Comparison of ENCODE assay signal across 8 mouse cellular contexts in the genomic region with DNA sequence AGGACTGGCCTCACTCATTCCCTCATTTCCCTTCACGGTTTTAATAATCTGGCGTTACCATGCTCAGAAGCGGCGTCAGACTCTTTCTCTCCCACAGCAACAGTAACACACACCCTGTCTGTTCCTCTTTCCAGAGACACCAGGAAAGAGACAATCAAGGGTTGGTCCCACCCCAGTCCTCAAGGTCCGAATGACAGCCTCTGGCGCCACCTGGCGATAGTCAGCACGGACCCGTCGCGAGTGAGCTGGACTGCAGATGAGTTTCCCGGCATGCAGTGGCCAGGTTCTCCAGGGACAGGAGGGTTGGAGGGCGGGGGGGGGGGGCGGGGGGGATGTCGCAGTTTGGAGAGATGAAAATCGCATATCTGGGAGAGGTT. TPM values are rescaled to one million over a fixed set of nuclear protein-coding genes. Genes with fewer than 3 reads are reported as not detected.
DNase-seq lines count a peak whose midpoint lies in the region; ATAC-seq and TF ChIP-seq lines count a peak whose summit lies in the region.

No protein-coding gene starts in this region.

- no peak overlapping the region for H3K27ac ChIP-seq in bone marrow, adult 2 months (ENCODE audit: control insufficient read depth, insufficient read depth, low read depth, low read length, poor library complexity)
- no peak overlapping the region for H3K27ac ChIP-seq in heart, embryonic 11.5 days (ENCODE audit: low read depth, low read length)
- no peak overlapping the region for H3K27ac ChIP-seq in kidney, postnatal 0 days
- H3K27ac ChIP-seq in liver, embryonic 14.5 days = no peak overlapping the region
- H3K27ac ChIP-seq in neural tube, embryonic 11.5 days (ENCODE audit: low read depth, low read length) = no peak overlapping the region
- H3K27ac ChIP-seq in stomach, embryonic 16.5 days (ENCODE audit: low read length) = no peak overlapping the region

- no peaks in the 10 kb centered on the region for H3K36me3 ChIP-seq in heart, embryonic 11.5 days (ENCODE audit: control insufficient read depth, insufficient read depth, low read length)
- no peaks in the 10 kb centered on the region for H3K36me3 ChIP-seq in kidney, postnatal 0 days (ENCODE audit: insufficient read depth, low read length)
- no peaks in the 10 kb centered on the region for H3K36me3 ChIP-seq in liver, embryonic 14.5 days (replicated peaks; ENCODE audit: control insufficient read depth, insufficient read depth, low read depth)
- H3K36me3 ChIP-seq in neural tube, embryonic 11.5 days (ENCODE audit: control insufficient read depth, insufficient read depth, low read length) = no peaks in the 10 kb centered on the region
- H3K36me3 ChIP-seq in stomach, embryonic 16.5 days (ENCODE audit: control insufficient read depth, insufficient read depth, low read length) = no peaks in the 10 kb centered on the region

- under 1% methylated on average over 14 of the region's 16 CpGs for whole genome bisulfite sequencing in bone marrow, adult 2 months
- under 1% methylated on average over 15 of the region's 16 CpGs for WGBS in heart, embryonic 11.5 days (ENCODE audit: insufficient replicate concordance)
- under 1% methylated on average over 15 of the region's 16 CpGs for WGBS in kidney, postnatal 0 days
- 0% methylated on average over 16 of the region's 16 CpGs for WGBS in liver, embryonic 14.5 days (ENCODE audit: insufficient replicate concordance)
- 1% methylated on average over 12 of the region's 16 CpGs for WGBS in neural tube, embryonic 11.5 days
- under 1% methylated on average over 16 of the region's 16 CpGs for WGBS in stomach, embryonic 16.5 days

- peak; percentile 100 for TF ChIP-seq CTCF in bone marrow, adult 2 months (IDR thresholded peaks at IDR 0.05; ENCODE audit: control insufficient read depth, insufficient read depth, low read length)
- TF ChIP-seq CTCF in kidney, postnatal 0 days (IDR thresholded peaks at IDR 0.05; ENCODE audit: low read depth) = peak; percentile 88
- peak; percentile 94 for TF ChIP-seq CTCF in liver, embryonic 14.5 days (IDR thresholded peaks at IDR 0.05; ENCODE audit: low read depth)

- peak overlapping the region; percentile 87 for H3K4me2 ChIP-seq in heart, embryonic 11.5 days
- H3K4me2 ChIP-seq in kidney, postnatal 0 days (ENCODE audit: low read length) = peak overlapping the region; percentile 84
- peak overlapping the region; percentile 100 for H3K4me2 ChIP-seq in liver, embryonic 14.5 days (ENCODE audit: low read depth)
- peak overlapping the region; percentile 86 for H3K4me2 ChIP-seq in neural tube, embryonic 11.5 days (ENCODE audit: low read depth)
- H3K4me2 ChIP-seq in stomach, embryonic 16.5 days (ENCODE audit: low read depth, low read length) = peak overlapping the region; percentile 75

- H3K27me3 ChIP-seq in heart, embryonic 11.5 days (ENCODE audit: control insufficient read depth, insufficient read depth, low read length) = peaks cover 37% of the 10 kb centered on the region
- H3K27me3 ChIP-seq in kidney, postnatal 0 days (ENCODE audit: insufficient read depth, low read length) = peaks cover 25% of the 10 kb centered on the region; the same call in 1 of the 2 replicates
- H3K27me3 ChIP-seq in liver, embryonic 14.5 days (ENCODE audit: control insufficient read depth, insufficient read depth, low read length) = no peaks in the 10 kb centered on the region; the same call in 1 of the 2 replicates
- H3K27me3 ChIP-seq in neural tube, embryonic 11.5 days (ENCODE audit: control insufficient read depth, insufficient read depth, low read length) = peaks cover 40% of the 10 kb centered on the region
- H3K27me3 ChIP-seq in stomach, embryonic 16.5 days (ENCODE audit: control insufficient read depth, insufficient read depth, low read length) = peaks cover 34% of the 10 kb centered on the region

- DNase-seq in 416B (ENCODE audit: low read depth) = peak; percentile 92
- DNase-seq in kidney, postnatal 0 days (ENCODE audit: low spot score) = peak; percentile 90
- peak; percentile 60 to 78 (median 62) for DNase-seq in liver, embryonic 14.5 days (ENCODE audit: low read depth in 3 of 3, low spot score in 3 of 3)
- DNase-seq in neural tube, embryonic 11.5 days (ENCODE audit: low spot score) = peak; percentile 90

- 0 out of 2 replicates have a peak, but pooled peaks have one; percentile 21 for ATAC-seq in erythroblast, adult 5-6 weeks (replicated peaks; ENCODE audit: low FRiP score, poor library complexity, severe bottlenecking)
- no peak for ATAC-seq in heart, embryonic 11.5 days (replicated peaks; ENCODE audit: insufficient number of reproducible peaks, low FRiP score, low TSS enrichment)
- ATAC-seq in kidney, postnatal 0 days (replicated peaks; ENCODE audit: low FRiP score, low read depth) = peak; percentile 44; the same call in 1 of the 2 replicates
- no peak for ATAC-seq in liver, embryonic 14.5 days (ENCODE audit: insufficient read depth)
- peak; percentile 64 for ATAC-seq in neural tube, embryonic 11.5 days (ENCODE audit: insufficient read depth, low FRiP score, low TSS enrichment)
- ATAC-seq in stomach, embryonic 16.5 days (ENCODE audit: insufficient read depth, low FRiP score) = peak; percentile 62; the same call in 1 of the 2 replicates

- TF ChIP-seq EP300 in liver, embryonic 14.5 days (IDR thresholded peaks at IDR 0.05; ENCODE audit: low read depth) = no peak

- TF ChIP-seq POLR2A in bone marrow, adult 2 months (IDR thresholded peaks at IDR 0.05; ENCODE audit: borderline replicate concordance, control insufficient read depth, low read depth, low read length) = no peak

- H3K4me1 ChIP-seq in bone marrow, adult 2 months (ENCODE audit: control insufficient read depth, insufficient read depth, low read length) = no peaks in the 10 kb centered on the region; the same call in 1 of the 2 replicates
- peaks cover 31% of the 10 kb centered on the region for H3K4me1 ChIP-seq in heart, embryonic 11.5 days (ENCODE audit: control insufficient read depth, insufficient read depth, low read length)
- H3K4me1 ChIP-seq in kidney, postnatal 0 days (replicated peaks; ENCODE audit: insufficient read depth, low read length) = peaks cover 23% of the 10 kb centered on the region
- H3K4me1 ChIP-seq in liver, embryonic 14.5 days (replicated peaks; ENCODE audit: control insufficient read depth in 2 of 2, insufficient read depth in 2 of 2, low read length in 1 of 2) = peaks cover 14 to 27% of the 10 kb centered on the region in 2 experiments
- H3K4me1 ChIP-seq in neural tube, embryonic 11.5 days (ENCODE audit: control insufficient read depth, insufficient read depth, low read length) = peaks cover 14% of the 10 kb centered on the region
- peaks cover 33% of the 10 kb centered on the region for H3K4me1 ChIP-seq in stomach, embryonic 16.5 days (ENCODE audit: control insufficient read depth, insufficient read depth, low read length)

- no peaks in the 10 kb centered on the region; the same call in 1 of the 2 replicates for H3K9me3 ChIP-seq in heart, embryonic 11.5 days (replicated peaks; ENCODE audit: control insufficient read depth, low read length)
- no peaks in the 10 kb centered on the region for H3K9me3 ChIP-seq in kidney, postnatal 0 days (replicated peaks; ENCODE audit: low read length)
- H3K9me3 ChIP-seq in liver, embryonic 14.5 days (ENCODE audit: control insufficient read depth, low read length) = no peaks in the 10 kb centered on the region
- no peaks in the 10 kb centered on the region for H3K9me3 ChIP-seq in neural tube, embryonic 11.5 days (ENCODE audit: control insufficient read depth, low read length)
- H3K9me3 ChIP-seq in stomach, embryonic 16.5 days (replicated peaks; ENCODE audit: control insufficient read depth, low read length) = no peaks in the 10 kb centered on the region

- peak overlapping the region; percentile 63 for H3K4me3 ChIP-seq in bone marrow, adult 2 months (replicated peaks; ENCODE audit: control insufficient read depth, low read depth, low read length)
- peak overlapping the region; percentile 52 for H3K4me3 ChIP-seq in heart, embryonic 11.5 days (ENCODE audit: low read depth, low read length)
- H3K4me3 ChIP-seq in kidney, postnatal 0 days (replicated peaks; ENCODE audit: low read depth, low read length) = peak overlapping the region; percentile 23; the same call in 1 of the 2 replicates
- H3K4me3 ChIP-seq in liver, embryonic 14.5 days (ENCODE audit: insufficient read depth in 1 of 2, low read depth in 2 of 2, low read length in 2 of 2) = peak overlapping the region; percentile 45 to 82; a peak in 2 of 4 replicates
- H3K4me3 ChIP-seq in neural tube, embryonic 11.5 days (ENCODE audit: low read depth, low read length) = peak overlapping the region; percentile 43
- H3K4me3 ChIP-seq in stomach, embryonic 16.5 days (replicated peaks; ENCODE audit: low read length) = peak overlapping the region; percentile 33

- no peak overlapping the region for H3K9ac ChIP-seq in heart, embryonic 11.5 days (ENCODE audit: low read depth, low read length)
- 0 out of 2 replicates have a peak overlapping the region, but pooled peaks have one; percentile 18 for H3K9ac ChIP-seq in kidney, postnatal 0 days (ENCODE audit: low read depth, low read length)
- H3K9ac ChIP-seq in liver, embryonic 14.5 days (replicated peaks) = no peak overlapping the region; the same call in 1 of the 2 replicates
- H3K9ac ChIP-seq in neural tube, embryonic 11.5 days (ENCODE audit: low read length) = peak overlapping the region; percentile 59
- peak overlapping the region; percentile 52; the same call in 1 of the 2 replicates for H3K9ac ChIP-seq in stomach, embryonic 16.5 days (ENCODE audit: low read length)

RNA-seq across cellular contexts. Expression of a gene that starts 0.7 kb away (rescaled TPM):
- polyA plus RNA-seq in bone marrow, adult 2 months (2011; ENCODE audit: insufficient read depth, insufficient read length, low replicate concordance, missing spikeins) = 115 and 217 TPM in 2 replicates
- total RNA-seq in erythroblast, adult 5-6 weeks (2015; ENCODE audit: low replicate concordance) = 63.5 and 69.6 TPM in 2 replicates
- 55.2 and 63.8 TPM in 2 replicates for total RNA-seq in erythroblast, adult 5-6 weeks (2017; ENCODE audit: low replicate concordance)
- 20.3 and 22.2 TPM in 2 replicates for polyA plus RNA-seq in heart, embryonic 11.5 days (2014; fragmentation: Nextera tagmentation; extraction: Ambion mirVana)
- polyA plus RNA-seq in kidney, postnatal 0 days (2015; fragmentation: Nextera tagmentation; extraction: Ambion mirVana) = 6.5 and 7.4 TPM in 2 replicates
- polyA plus RNA-seq in liver, embryonic 14.5 days (2012; rRNA removed) = 18.1 and 20.5 TPM in 2 replicates
- polyA plus RNA-seq in liver, embryonic 14.5 days (2014; fragmentation: Nextera tagmentation; extraction: Ambion mirVana) = 12.4 and 16.6 TPM in 2 replicates
- polyA plus RNA-seq in neural tube, embryonic 11.5 days (2014; fragmentation: Nextera tagmentation; extraction: Ambion mirVana) = 14.5 and 14.7 TPM in 2 replicates
- 9.8 and 10.8 TPM in 2 replicates for polyA plus RNA-seq in stomach, embryonic 16.5 days (2015; fragmentation: Nextera tagmentation; extraction: Ambion mirVana)

RNA-seq across cellular contexts. Expression of a gene that starts 7.8 kb away (rescaled TPM):
- polyA plus RNA-seq in bone marrow, adult 2 months (2011; ENCODE audit: insufficient read depth, insufficient read length, low replicate concordance, missing spikeins) = 74.0 and 131 TPM in 2 replicates
- 19.0 and 21.7 TPM in 2 replicates for total RNA-seq in erythroblast, adult 5-6 weeks (2015; ENCODE audit: low replicate concordance)
- 16.6 and 27.9 TPM in 2 replicates for total RNA-seq in erythroblast, adult 5-6 weeks (2017; ENCODE audit: low replicate concordance)
- 9.1 and 10.3 TPM in 2 replicates for polyA plus RNA-seq in heart, embryonic 11.5 days (2014; fragmentation: Nextera tagmentation; extraction: Ambion mirVana)
- polyA plus RNA-seq in kidney, postnatal 0 days (2015; fragmentation: Nextera tagmentation; extraction: Ambion mirVana) = 11.4 and 12.8 TPM in 2 replicates
- polyA plus RNA-seq in liver, embryonic 14.5 days (2012; rRNA removed) = 8.2 and 9.4 TPM in 2 replicates
- polyA plus RNA-seq in liver, embryonic 14.5 days (2014; fragmentation: Nextera tagmentation; extraction: Ambion mirVana) = 6.3 and 7.9 TPM in 2 replicates
- polyA plus RNA-seq in neural tube, embryonic 11.5 days (2014; fragmentation: Nextera tagmentation; extraction: Ambion mirVana) = 9.3 and 10.9 TPM in 2 replicates
- polyA plus RNA-seq in stomach, embryonic 16.5 days (2015; fragmentation: Nextera tagmentation; extraction: Ambion mirVana) = 7.3 and 8.6 TPM in 2 replicates

RNA-seq across cellular contexts. Expression of a gene that starts 20.8 kb away (rescaled TPM):
- 304 and 461 TPM in 2 replicates for polyA plus RNA-seq in bone marrow, adult 2 months (2011; ENCODE audit: insufficient read depth, insufficient read length, low replicate concordance, missing spikeins)
- total RNA-seq in erythroblast, adult 5-6 weeks (2015; ENCODE audit: low replicate concordance) = 85.7 and 166 TPM in 2 replicates
- 227 and 383 TPM in 2 replicates for total RNA-seq in erythroblast, adult 5-6 weeks (2017; ENCODE audit: low replicate concordance)
- polyA plus RNA-seq in heart, embryonic 11.5 days (2014; fragmentation: Nextera tagmentation; extraction: Ambion mirVana) = 92.0 and 96.9 TPM in 2 replicates
- 68.0 and 77.7 TPM in 2 replicates for polyA plus RNA-seq in kidney, postnatal 0 days (2015; fragmentation: Nextera tagmentation; extraction: Ambion mirVana)
- polyA plus RNA-seq in liver, embryonic 14.5 days (2012; rRNA removed) = 64.1 and 93.4 TPM in 2 replicates
- polyA plus RNA-seq in liver, embryonic 14.5 days (2014; fragmentation: Nextera tagmentation; extraction: Ambion mirVana) = 50.2 and 56.0 TPM in 2 replicates
- polyA plus RNA-seq in neural tube, embryonic 11.5 days (2014; fragmentation: Nextera tagmentation; extraction: Ambion mirVana) = 151 and 166 TPM in 2 replicates
- 113 and 116 TPM in 2 replicates for polyA plus RNA-seq in stomach, embryonic 16.5 days (2015; fragmentation: Nextera tagmentation; extraction: Ambion mirVana)

RNA-seq across cellular contexts. Expression of a gene that starts 27.6 kb away (rescaled TPM):
- 9.0 and 15.5 TPM in 2 replicates for polyA plus RNA-seq in bone marrow, adult 2 months (2011; ENCODE audit: insufficient read depth, insufficient read length, low replicate concordance, missing spikeins)
- 0.96 and 2.1 TPM in 2 replicates for total RNA-seq in erythroblast, adult 5-6 weeks (2015; ENCODE audit: low replicate concordance)
- total RNA-seq in erythroblast, adult 5-6 weeks (2017; ENCODE audit: low replicate concordance) = 2.6 TPM in 1 of 2 replicates, not detected in the other
- 36.7 and 41.1 TPM in 2 replicates for polyA plus RNA-seq in heart, embryonic 11.5 days (2014; fragmentation: Nextera tagmentation; extraction: Ambion mirVana)
- polyA plus RNA-seq in kidney, postnatal 0 days (2015; fragmentation: Nextera tagmentation; extraction: Ambion mirVana) = 74.8 and 75.6 TPM in 2 replicates
- polyA plus RNA-seq in liver, embryonic 14.5 days (2012; rRNA removed) = 6.7 and 7.2 TPM in 2 replicates
- polyA plus RNA-seq in liver, embryonic 14.5 days (2014; fragmentation: Nextera tagmentation; extraction: Ambion mirVana) = 4.9 and 6.4 TPM in 2 replicates
- polyA plus RNA-seq in neural tube, embryonic 11.5 days (2014; fragmentation: Nextera tagmentation; extraction: Ambion mirVana) = 38.1 and 40.3 TPM in 2 replicates
- 77.6 and 77.8 TPM in 2 replicates for polyA plus RNA-seq in stomach, embryonic 16.5 days (2015; fragmentation: Nextera tagmentation; extraction: Ambion mirVana)

RNA-seq across cellular contexts. Expression of a gene that starts 46.8 kb away (rescaled TPM):
- 10.9 and 14.4 TPM in 2 replicates for polyA plus RNA-seq in bone marrow, adult 2 months (2011; ENCODE audit: insufficient read depth, insufficient read length, low replicate concordance, missing spikeins)
- 1.9 TPM in 2 replicates for total RNA-seq in erythroblast, adult 5-6 weeks (2015; ENCODE audit: low replicate concordance)
- 0.43 and 0.98 TPM in 2 replicates for total RNA-seq in erythroblast, adult 5-6 weeks (2017; ENCODE audit: low replicate concordance)
- polyA plus RNA-seq in heart, embryonic 11.5 days (2014; fragmentation: Nextera tagmentation; extraction: Ambion mirVana) = 5.1 and 5.6 TPM in 2 replicates
- 11.8 and 12.0 TPM in 2 replicates for polyA plus RNA-seq in kidney, postnatal 0 days (2015; fragmentation: Nextera tagmentation; extraction: Ambion mirVana)
- polyA plus RNA-seq in liver, embryonic 14.5 days (2012; rRNA removed) = 2.2 and 2.4 TPM in 2 replicates
- polyA plus RNA-seq in liver, embryonic 14.5 days (2014; fragmentation: Nextera tagmentation; extraction: Ambion mirVana) = 1.2 TPM in 2 replicates
- 7.9 and 9.0 TPM in 2 replicates for polyA plus RNA-seq in neural tube, embryonic 11.5 days (2014; fragmentation: Nextera tagmentation; extraction: Ambion mirVana)
- polyA plus RNA-seq in stomach, embryonic 16.5 days (2015; fragmentation: Nextera tagmentation; extraction: Ambion mirVana) = 12.6 and 13.7 TPM in 2 replicates

Comparison
In these comparisons a context has a peak if more than half of its experiments do, and no peak if none do; other contexts are left out.
1. ATAC-seq: peak in erythroblast, adult 5-6 weeks (single experiment), kidney, postnatal 0 days (single experiment), neural tube, embryonic 11.5 days (single experiment) and stomach, embryonic 16.5 days (single experiment); none in heart, embryonic 11.5 days (single experiment) and liver, embryonic 14.5 days (single experiment).
2. H3K9ac ChIP-seq: peak in kidney, postnatal 0 days (single experiment), neural tube, embryonic 11.5 days (single experiment) and stomach, embryonic 16.5 days (single experiment); none in heart, embryonic 11.5 days (single experiment) and liver, embryonic 14.5 days (single experiment).
3. Peak in every context shown above with its lines, with median percentiles within 50 percentile points of each other: DNase-seq, H3K4me3 ChIP-seq, CTCF ChIP-seq and H3K4me2 ChIP-seq.